Mouse (Mus musculus) embryonic fibroblast, embryonic 13.5 days (primary cell): ENCODE results near the gene Rnf146.
"Not testable (repeated sequence)": the region's sequence is repeated elsewhere in the genome, so short reads cannot be mapped to it uniquely, and the experiment has no call there.

Source experiments
- CTCF ChIP-seq: IDR thresholded peaks from 2 replicates; pipeline ENCODE4 v1.5.1; 2011; ENCODE audit warnings: mild to moderate bottlenecking, control low read depth, low read length, moderate library complexity, borderline replicate concordance; ENCODE audit not compliant: insufficient read depth
- POLR2A ChIP-seq: IDR thresholded peaks from 2 replicates; pipeline ENCODE4 v1.6.1; 2011; ENCODE audit warnings: low read depth, mild to moderate bottlenecking, control low read depth, low read length, moderate library complexity

DNA sequence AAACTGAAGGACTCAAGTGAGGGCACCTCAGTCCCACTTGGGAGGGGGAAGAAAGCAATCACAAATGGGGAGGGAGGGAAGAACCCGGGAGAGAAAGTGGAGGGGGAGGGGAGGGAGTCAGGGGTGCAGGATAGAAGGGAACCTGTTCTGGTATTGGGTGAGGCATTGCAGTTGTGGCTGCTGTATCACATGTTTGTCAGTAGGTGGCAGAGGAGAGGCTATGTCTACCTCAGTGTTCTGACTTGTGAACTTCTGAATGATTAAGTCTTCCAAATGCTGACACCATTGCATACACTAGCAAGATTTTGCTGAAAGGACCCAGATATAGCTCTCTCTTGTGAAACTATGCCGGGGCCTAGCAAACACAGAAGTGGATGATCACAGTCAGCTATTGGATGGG lies 32.6 kb upstream of the Rnf146 start:
- not testable (repeated sequence) for TF ChIP-seq CTCF, POLR2A
